Mouse (Mus musculus) brain, embryonic 14.5 days (tissue): Measurements from ENCODE around the gene Zfp92.

Source experiments
- CTCF ChIP-seq: fragments of 200-500 bp; IDR thresholded peaks from 2 replicates; pipeline ENCODE4 v1.5.1; 2012; ENCODE audit warnings: inconsistent platforms, mild to moderate bottlenecking, moderate library complexity, borderline replicate concordance; ENCODE audit not compliant: insufficient read depth, insufficient read length; ENCODE audit errors: extremely low read depth
- POLR2A ChIP-seq: fragments of 200-500 bp; IDR thresholded peaks from 2 replicates; pipeline ENCODE4 v1.6.1; 2012; ENCODE audit warnings: mild to moderate bottlenecking, inconsistent platforms, borderline replicate concordance; ENCODE audit not compliant: poor library complexity, insufficient read depth, insufficient read length, severe bottlenecking; ENCODE audit errors: extremely low read depth

- TF ChIP-seq CTCF (no peak), POLR2A (no peak)
Measured at GRCm38 (mm10) chrX:73401616-73402015, 9.3 kb upstream of the Zfp92 start.
